Mouse (Mus musculus): ENCODE results near the gene Spns3. TPM values are rescaled to one million over a fixed set of nuclear protein-coding genes. Genes with fewer than 3 reads are reported as not detected.

Spns3 gene
- polyA plus RNA-seq, 1 experiment from 2014 or later = 0.08 TPM

DNA sequence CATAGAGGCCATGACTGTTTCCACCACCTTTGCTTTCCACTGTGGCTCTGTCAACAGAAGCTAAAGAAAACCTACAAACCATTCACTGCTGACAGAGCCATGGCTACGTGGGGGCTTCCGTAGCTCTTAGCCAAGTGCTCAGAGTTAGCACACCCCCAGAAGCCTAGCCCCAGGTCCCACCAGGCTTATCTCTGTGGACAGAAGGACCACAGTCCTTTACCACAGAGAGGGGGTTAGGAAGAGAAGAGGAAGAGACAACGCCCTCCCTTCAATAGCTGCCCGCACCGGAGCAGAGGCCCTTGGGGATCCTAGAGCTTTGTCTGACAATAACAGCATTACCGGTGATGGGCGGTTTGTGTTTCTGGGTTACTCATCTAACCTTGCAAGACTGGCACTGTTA lies 74.9 kb downstream of the Spns3 start:
- no peak overlapping the region for H3K27ac ChIP-seq (replicated peaks)
- H3K9me3 ChIP-seq = no peaks in the 10 kb centered on the region
- no peak overlapping the region for H3K9ac ChIP-seq (replicated peaks)
- ATAC-seq (replicated peaks) = no peak
- no peaks in the 10 kb centered on the region for H3K4me1 ChIP-seq
- no peak overlapping the region for H3K4me3 ChIP-seq
- 90% methylated on average over 7 of the region's 7 CpGs for WGBS
- no peak overlapping the region for H3K4me2 ChIP-seq (replicated peaks)
- no peaks in the 10 kb centered on the region for H3K27me3 ChIP-seq
- no peaks in the 10 kb centered on the region for H3K36me3 ChIP-seq

DNA sequence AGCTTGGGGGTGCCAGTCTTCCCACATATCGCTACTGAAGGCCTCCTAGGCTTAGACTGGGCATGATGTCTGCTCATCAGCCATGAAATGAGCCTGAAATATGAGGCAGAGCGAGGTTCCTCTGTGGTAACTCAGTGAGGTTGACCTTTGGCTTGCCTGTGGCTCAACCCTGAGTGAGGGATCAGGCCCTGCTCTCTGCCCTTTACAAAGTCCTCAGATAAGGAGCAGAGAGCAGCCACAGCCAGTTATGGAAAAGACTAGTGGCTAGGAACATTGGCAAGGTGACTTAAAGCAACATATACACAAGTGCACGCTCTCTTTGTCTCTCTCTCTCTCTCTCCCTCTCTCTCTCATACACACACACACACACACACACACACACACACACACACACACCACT lies 75.4 kb downstream of the Spns3 start:
- no peak for ATAC-seq (replicated peaks)
- Histone ChIP-seq H3K27me3 (no peaks in the 10 kb centered on the region), H3K4me1 (no peaks in the 10 kb centered on the region), H3K27ac (replicated peaks) (no peak overlapping the region), H3K9me3 (no peaks in the 10 kb centered on the region), H3K4me3 (no peak overlapping the region), H3K9ac (replicated peaks) (no peak overlapping the region), H3K36me3 (no peaks in the 10 kb centered on the region), H3K4me2 (replicated peaks) (no peak overlapping the region)
- WGBS = 88% methylated on average over 3 of the region's 3 CpGs

DNA sequence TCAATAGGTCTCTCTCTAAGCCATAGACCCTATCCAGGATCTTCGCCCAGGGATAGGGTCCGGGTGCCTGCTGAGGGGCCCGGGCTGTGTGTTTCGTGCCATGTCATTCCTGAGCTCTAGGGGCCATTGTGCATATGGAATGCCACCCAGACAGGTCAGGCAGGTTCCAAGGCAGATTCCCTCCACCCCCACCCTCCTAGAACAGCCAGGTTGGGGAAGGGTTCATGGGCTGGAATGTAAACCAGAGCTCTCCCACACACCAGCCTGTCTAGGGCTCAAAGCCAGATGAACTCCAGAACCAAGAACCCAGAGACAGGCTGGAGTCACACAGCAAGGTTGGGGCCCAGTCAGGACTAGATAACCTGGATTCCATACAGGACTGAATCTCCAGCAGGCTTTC lies 76.8 kb downstream of the Spns3 start:
- Histone ChIP-seq H3K36me3 (no peaks in the 10 kb centered on the region), H3K4me3 (no peak overlapping the region), H3K27ac (replicated peaks) (no peak overlapping the region), H3K9me3 (no peaks in the 10 kb centered on the region), H3K9ac (replicated peaks) (no peak overlapping the region), H3K4me2 (replicated peaks) (no peak overlapping the region), H3K4me1 (peaks cover 9% of the 10 kb centered on the region), H3K27me3 (no peaks in the 10 kb centered on the region)
- ATAC-seq (replicated peaks) = no peak
- 92% methylated on average over 4 of the region's 4 CpGs for WGBS

DNA sequence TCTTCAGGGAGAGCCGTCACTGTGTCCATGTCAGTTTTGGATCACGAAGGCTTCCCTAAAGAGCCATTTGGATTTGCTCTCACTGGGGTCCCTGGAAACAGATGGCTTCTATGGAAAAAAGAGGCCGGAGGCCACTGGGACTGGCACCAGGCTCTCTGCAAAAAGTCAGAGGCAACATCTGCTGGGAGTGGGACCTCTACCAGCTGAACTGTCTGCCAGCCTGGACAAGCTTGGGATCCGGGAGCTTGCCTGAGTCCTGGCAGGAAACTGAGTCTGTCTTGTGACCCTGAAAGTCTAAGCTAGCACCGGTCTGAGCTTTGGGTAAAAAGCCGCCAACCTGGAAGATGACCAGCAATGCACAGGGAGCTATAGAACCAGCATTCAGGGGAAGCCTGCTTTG lies 78.9 kb downstream of the Spns3 start:
- WGBS = 83% methylated on average over 6 of the region's 6 CpGs
- Histone ChIP-seq H3K27me3 (no peaks in the 10 kb centered on the region), H3K4me1 (peaks cover 9% of the 10 kb centered on the region), H3K4me3 (no peak overlapping the region), H3K27ac (replicated peaks) (no peak overlapping the region), H3K9ac (replicated peaks) (no peak overlapping the region), H3K4me2 (replicated peaks) (no peak overlapping the region), H3K9me3 (no peaks in the 10 kb centered on the region), H3K36me3 (no peaks in the 10 kb centered on the region)
- ATAC-seq (replicated peaks) = no peak

DNA sequence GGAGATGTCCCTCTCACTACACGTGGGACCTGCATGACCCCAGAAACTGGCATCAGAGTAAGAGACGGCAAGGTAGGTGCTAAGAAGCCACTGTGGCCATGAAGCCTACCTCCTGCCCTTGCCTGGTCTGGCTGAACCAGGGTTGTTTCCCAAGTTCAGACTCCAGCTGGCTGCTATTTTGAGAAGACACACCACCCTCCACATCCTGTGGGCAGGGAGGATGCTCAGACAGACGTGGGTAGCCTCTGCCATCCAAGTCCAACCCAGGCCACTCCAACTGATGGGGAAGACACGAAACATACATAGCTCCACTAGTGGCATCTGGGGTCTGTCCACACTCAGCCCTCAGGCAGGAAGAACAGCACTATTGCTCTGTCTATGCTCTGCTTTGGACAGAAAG lies 80.3 kb downstream of the Spns3 start:
- Histone ChIP-seq H3K27me3 (no peaks in the 10 kb centered on the region), H3K4me1 (peaks cover 9% of the 10 kb centered on the region), H3K36me3 (no peaks in the 10 kb centered on the region), H3K4me2 (replicated peaks) (no peak overlapping the region), H3K9ac (replicated peaks) (no peak overlapping the region), H3K27ac (replicated peaks) (no peak overlapping the region), H3K9me3 (no peaks in the 10 kb centered on the region), H3K4me3 (no peak overlapping the region)
- 65% methylated on average over 4 of the region's 4 CpGs for WGBS
- ATAC-seq (replicated peaks) = no peak

DNA sequence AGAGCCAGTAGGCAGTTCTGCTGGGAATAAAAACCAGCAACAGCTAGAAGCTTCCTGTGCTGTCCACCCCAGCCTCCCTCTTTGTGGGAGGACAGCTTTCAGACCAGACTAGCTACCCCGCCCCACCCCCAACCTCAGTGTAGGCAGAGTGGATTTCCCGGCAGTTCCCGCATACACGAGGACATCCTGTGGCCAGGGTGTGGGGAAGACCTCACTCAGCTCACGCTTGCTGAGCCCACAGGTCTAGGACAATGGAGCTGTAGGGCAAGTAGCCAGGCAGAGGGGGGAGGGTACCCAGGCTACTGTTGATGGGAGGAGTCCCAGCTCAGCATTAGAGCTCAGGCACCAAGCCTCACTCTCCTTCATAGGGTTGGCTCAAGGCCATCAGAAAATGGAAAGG lies 81.1 kb downstream of the Spns3 start:
- Histone ChIP-seq H3K4me1 (peaks cover 9% of the 10 kb centered on the region), H3K4me2 (replicated peaks) (no peak overlapping the region), H3K9ac (replicated peaks) (no peak overlapping the region), H3K27ac (replicated peaks) (0 out of 2 replicates have a peak overlapping the region, but pooled peaks have one; percentile 20), H3K4me3 (no peak overlapping the region), H3K27me3 (no peaks in the 10 kb centered on the region), H3K36me3 (no peaks in the 10 kb centered on the region), H3K9me3 (no peaks in the 10 kb centered on the region)
- 28% methylated on average over 5 of the region's 5 CpGs for WGBS
- peak; percentile 56; the same call in 1 of the 2 replicates for ATAC-seq (replicated peaks)

DNA sequence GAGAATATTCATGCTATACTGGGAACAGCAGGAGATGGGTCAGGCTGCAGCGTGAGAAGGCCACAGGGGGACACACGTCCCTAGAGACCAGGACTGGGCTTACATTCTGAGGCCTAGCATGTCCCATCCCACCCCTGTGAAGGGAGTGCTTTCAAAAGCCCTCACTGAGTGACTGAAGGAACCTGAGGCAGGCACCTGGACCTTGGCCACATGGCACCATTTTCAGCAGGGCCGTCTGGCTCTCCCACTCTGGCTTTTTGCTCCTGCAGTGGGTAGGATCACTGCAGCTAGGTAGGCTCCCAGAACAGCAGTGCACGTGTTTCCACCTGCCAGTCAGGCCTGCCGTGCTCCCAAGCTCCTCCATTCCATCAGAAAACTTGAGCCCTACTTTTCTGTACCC lies 81.8 kb downstream of the Spns3 start:
- H3K36me3 ChIP-seq = no peaks in the 10 kb centered on the region
- no peak overlapping the region for H3K4me3 ChIP-seq
- peaks cover 9% of the 10 kb centered on the region for H3K4me1 ChIP-seq
- H3K4me2 ChIP-seq (replicated peaks) = no peak overlapping the region
- 76% methylated on average over 5 of the region's 5 CpGs for WGBS
- no peaks in the 10 kb centered on the region for H3K27me3 ChIP-seq
- no peak overlapping the region for H3K9ac ChIP-seq (replicated peaks)
- ATAC-seq (replicated peaks) = no peak
- H3K27ac ChIP-seq (replicated peaks) = no peak overlapping the region
- no peaks in the 10 kb centered on the region for H3K9me3 ChIP-seq

DNA sequence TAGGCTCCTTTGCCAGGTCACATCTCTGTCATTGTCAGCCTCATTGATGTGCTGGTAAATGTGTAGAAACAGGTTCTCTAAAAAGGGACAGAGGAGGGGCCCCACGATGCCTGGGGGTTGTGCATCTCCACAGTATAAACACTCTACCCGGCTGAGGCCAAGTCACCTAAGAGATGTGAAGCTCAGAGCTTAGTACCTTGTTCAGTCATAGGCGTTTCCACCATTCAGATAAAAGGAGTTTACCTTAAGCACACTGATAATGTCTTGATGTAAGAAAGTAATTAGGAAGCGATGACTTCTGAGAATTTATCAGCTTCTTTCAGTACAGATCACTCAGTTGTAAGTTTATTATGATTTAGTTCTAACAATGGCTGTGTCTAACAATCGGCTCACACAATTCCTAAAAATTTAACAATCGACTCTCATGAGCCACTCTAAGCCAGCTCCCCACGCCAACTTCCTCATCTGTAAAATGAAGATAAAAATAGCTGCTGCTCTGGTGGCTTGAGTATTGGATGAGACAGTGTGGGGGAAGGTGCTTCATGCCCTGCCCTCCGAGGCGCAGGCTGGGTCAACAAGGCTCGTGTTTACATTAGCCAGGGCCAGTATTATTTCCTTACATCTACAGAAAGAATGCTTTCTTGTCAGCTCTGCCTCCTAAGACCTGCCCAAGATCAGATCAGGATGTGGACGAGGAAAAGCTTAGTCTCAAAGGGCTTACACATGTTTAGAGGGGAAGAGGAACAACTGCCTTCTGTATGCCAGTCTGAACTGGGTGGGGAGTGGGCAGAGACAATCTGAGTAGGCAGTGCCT lies 83.4 kb downstream of the Spns3 start:
- Histone ChIP-seq H3K27ac (replicated peaks) (no peak overlapping the region), H3K4me3 (no peak overlapping the region), H3K27me3 (no peaks in the 10 kb centered on the region), H3K36me3 (no peaks in the 10 kb centered on the region), H3K4me1 (peaks cover 9% of the 10 kb centered on the region), H3K9ac (replicated peaks) (no peak overlapping the region), H3K4me2 (replicated peaks) (no peak overlapping the region), H3K9me3 (no peaks in the 10 kb centered on the region)
- no peak for ATAC-seq (replicated peaks)
- 65% methylated on average over 11 of the region's 11 CpGs for WGBS

DNA sequence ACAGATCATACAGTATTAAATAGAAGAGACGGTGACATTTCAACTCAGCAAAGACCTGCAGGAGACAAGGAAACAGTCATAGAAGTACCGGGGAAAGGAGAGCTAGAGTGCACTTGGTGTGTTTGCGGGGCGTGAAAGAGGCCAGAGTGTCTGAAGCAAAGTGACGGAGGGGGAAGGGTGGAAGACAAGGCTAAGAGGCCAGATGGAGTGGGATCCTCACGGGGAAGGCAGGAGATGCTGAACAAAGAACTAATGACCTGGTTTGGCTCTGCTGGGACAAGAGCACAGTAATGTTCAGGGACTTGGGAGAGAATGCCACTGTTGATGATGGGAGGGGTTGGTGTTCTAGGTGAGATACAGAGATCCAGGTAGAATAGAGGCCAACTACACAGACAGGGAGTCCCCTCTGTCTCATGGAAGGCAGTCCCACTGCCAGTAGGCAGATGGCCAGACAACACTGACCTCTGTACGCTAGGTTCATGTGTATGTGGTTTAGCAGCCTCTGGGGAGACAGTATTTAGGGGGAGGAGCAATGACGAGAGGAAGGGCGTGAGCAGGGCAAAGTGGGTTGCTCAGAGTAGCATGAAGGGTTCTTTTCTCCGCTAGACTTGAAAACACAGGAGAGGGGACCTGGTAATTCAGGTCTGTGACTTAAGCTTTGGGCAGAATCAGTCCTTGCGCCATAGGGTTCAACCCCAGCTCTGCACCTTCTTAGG lies 84.2 kb downstream of the Spns3 start:
- ATAC-seq (replicated peaks) = no peak
- Histone ChIP-seq H3K36me3 (no peaks in the 10 kb centered on the region), H3K9ac (replicated peaks) (no peak overlapping the region), H3K4me1 (peaks cover 9% of the 10 kb centered on the region), H3K27me3 (no peaks in the 10 kb centered on the region), H3K4me3 (no peak overlapping the region), H3K4me2 (replicated peaks) (no peak overlapping the region), H3K9me3 (no peaks in the 10 kb centered on the region), H3K27ac (replicated peaks) (no peak overlapping the region)
- WGBS = 77% methylated on average over 11 of the region's 11 CpGs

DNA sequence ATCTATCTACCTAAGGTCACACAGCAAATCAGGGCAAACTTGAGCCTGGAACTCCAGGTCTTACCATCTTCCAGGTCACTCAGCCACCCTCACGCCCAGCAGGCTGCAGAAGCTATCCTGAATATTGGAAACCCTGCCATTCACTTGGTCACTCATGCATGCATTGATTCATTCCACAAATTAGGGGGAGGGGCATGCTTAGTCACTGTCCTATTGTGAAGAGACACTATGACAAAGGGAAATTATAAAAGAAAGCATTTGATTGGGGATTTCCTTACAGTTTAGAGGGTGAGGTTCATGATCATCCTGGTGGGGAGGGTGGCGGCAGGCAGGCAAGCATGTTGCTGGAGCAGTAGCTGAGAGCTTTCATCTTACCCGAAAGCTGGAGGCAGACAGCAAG lies 85.5 kb downstream of the Spns3 start:
- Histone ChIP-seq H3K9me3 (no peaks in the 10 kb centered on the region), H3K36me3 (no peaks in the 10 kb centered on the region), H3K4me3 (no peak overlapping the region), H3K9ac (replicated peaks) (no peak overlapping the region), H3K4me1 (peaks cover 9% of the 10 kb centered on the region), H3K27ac (replicated peaks) (no peak overlapping the region), H3K27me3 (no peaks in the 10 kb centered on the region), H3K4me2 (replicated peaks) (no peak overlapping the region)
- no peak for ATAC-seq (replicated peaks)
- 26% methylated on average over 3 of the region's 3 CpGs for WGBS

DNA sequence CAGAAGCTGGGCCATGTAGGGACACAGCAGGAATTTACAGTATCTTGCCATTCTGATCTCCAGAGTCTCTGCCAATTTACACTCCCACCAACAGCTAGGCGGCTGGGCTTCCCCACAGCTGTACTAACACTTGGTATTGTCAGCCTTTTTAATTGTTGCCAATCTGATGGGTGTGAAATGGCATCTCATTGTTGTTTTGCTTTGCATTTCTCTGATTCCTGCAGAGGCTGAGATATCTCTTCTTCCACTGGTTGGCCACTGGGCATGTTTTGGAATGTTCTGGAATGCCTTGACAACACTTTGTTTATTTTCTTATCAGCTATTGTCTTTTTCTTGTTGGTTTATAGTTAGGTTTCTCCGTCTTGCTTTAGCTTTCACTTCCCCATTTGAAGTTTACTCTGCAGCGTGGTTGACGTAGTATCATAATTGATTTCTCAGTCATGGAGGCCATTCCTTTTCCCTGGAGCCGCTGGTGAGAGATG lies 88.8 kb downstream of the Spns3 start:
- Histone ChIP-seq H3K9ac (replicated peaks) (no peak overlapping the region), H3K4me2 (replicated peaks) (no peak overlapping the region), H3K9me3 (no peaks in the 10 kb centered on the region), H3K27ac (replicated peaks) (no peak overlapping the region), H3K4me3 (no peak overlapping the region), H3K4me1 (no peaks in the 10 kb centered on the region), H3K36me3 (peaks cover 5% of the 10 kb centered on the region; the same call in 1 of the 2 replicates), H3K27me3 (no peaks in the 10 kb centered on the region)
- 63% methylated on average over 5 of the region's 5 CpGs for WGBS
- ATAC-seq (replicated peaks) = no peak

DNA sequence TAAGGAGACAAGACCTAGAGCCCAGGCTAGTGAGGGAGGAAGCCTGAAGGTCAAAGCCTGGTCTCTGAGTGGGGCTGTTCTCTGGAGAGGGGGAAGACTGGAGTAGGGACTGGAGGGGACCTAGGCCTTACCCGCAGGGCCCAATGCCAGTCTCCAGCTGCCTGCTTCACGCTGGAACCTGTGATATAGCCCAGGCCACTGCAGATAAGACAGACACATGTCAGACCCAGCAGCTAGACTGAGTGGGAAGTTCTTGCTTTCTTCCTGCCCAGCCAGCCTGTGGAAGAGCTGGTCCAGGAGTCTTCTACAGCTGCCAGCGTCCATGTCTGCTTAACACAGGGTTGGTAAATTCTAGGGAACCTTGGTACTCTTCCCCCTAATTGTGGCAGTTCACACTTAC lies 91.8 kb downstream of the Spns3 start:
- 83% methylated on average over 3 of the region's 3 CpGs for WGBS
- ATAC-seq (replicated peaks) = no peak

More for the DNA sequence above, 91.8 kb downstream of the Spns3 start:
- H3K4me3 ChIP-seq = no peak overlapping the region
- no peaks in the 10 kb centered on the region for H3K27me3 ChIP-seq
- peaks cover 7% of the 10 kb centered on the region for H3K4me1 ChIP-seq
- no peak overlapping the region for H3K4me2 ChIP-seq (replicated peaks)
- H3K9me3 ChIP-seq = no peaks in the 10 kb centered on the region
- 0 out of 2 replicates have a peak overlapping the region, but pooled peaks have one; percentile 18 for H3K27ac ChIP-seq (replicated peaks)
- H3K36me3 ChIP-seq = peaks cover 11% of the 10 kb centered on the region; the same call in 1 of the 2 replicates
- H3K9ac ChIP-seq (replicated peaks) = no peak overlapping the region

Measured in forebrain, embryonic 15.5 days (tissue).